Mouse (Mus musculus) small intestine, adult 2 months (tissue): ENCODE results near the gene Mlh1.

Experiments
- CTCF ChIP-seq: fragments of 200-500 bp; IDR thresholded peaks from 2 replicates; pipeline ENCODE4 v1.5.1; 2012; ENCODE audit warnings: low read depth, mild to moderate bottlenecking, control low read depth, inconsistent platforms, low read length, moderate library complexity, mixed read lengths; ENCODE audit not compliant: insufficient replicate concordance, insufficient read length; ENCODE audit errors: extremely low read depth
- POLR2A ChIP-seq: fragments of 200-500 bp; IDR thresholded peaks from 2 replicates; pipeline ENCODE4 v1.6.1; 2012; ENCODE audit warnings: low read depth, mild to moderate bottlenecking, control low read depth, inconsistent platforms, low read length, moderate library complexity

DNA sequence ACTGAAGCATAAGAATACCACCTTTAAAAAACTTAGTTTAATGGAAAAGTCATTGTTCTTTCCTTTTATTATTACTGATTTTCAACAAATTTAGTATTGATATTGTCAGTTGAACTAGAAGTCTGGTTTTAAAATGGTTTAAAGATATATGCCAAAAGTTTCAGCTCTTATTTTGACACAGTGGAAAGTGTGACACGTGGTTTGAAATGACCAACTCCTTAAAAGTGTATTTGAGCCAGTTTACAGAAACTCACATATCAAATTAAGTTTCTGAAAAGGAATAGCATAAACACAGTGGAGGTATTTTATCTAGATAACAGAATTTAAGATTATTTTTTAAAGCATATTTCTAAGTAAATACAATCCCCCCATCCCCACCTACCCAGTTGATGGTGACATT, 2.4 kb upstream of the Mlh1 start:
- TF ChIP-seq CTCF (no peak), POLR2A (no peak)
